Mouse (Mus musculus) forebrain, postnatal 0 days (tissue): ENCODE results near the gene Gba. TPM values are rescaled to one million over a fixed set of nuclear protein-coding genes. Genes with fewer than 3 reads are reported as not detected.

ENCODE experiments used
- ATAC-seq: fragments of 200-750 bp; cut with Nextera tagmentation; 2 replicates; pipeline ENCODE4 v1.8.0; 2017; ENCODE audit warnings: mild to moderate bottlenecking, moderate library complexity
- DNase-seq: peaks from one replicate; pipeline ENCODE4 v3.0.0-alpha.2; 2015
- H3K27ac ChIP-seq: fragments of 300-500 bp; sonication (generic); 2 replicates; pipeline ENCODE4 v1.5.1; 2014; ENCODE audit warnings: low read depth, mild to moderate bottlenecking, antibody characterized with exemption, low read length, moderate library complexity, mixed read lengths
- H3K27me3 ChIP-seq: fragments of 300-500 bp; sonication (generic); 2 replicates; pipeline ENCODE4 v1.6.1; 2014; ENCODE audit warnings: mild to moderate bottlenecking, low read length, mixed read lengths; ENCODE audit not compliant: insufficient read depth
- H3K36me3 ChIP-seq: fragments of 300-500 bp; sonication (generic); 2 replicates; pipeline ENCODE4 v1.6.1; 2014; ENCODE audit warnings: mild to moderate bottlenecking, moderate library complexity; ENCODE audit not compliant: insufficient read depth
- H3K4me1 ChIP-seq: fragments of 300-500 bp; sonication (generic); 2 replicates; pipeline ENCODE4 v1.6.1; 2014; ENCODE audit warnings: antibody characterized with exemption; ENCODE audit not compliant: insufficient read depth
- H3K4me2 ChIP-seq: fragments of 300-500 bp; sonication (generic); 2 replicates; pipeline ENCODE4 v1.6.1; 2014; ENCODE audit warnings: low read depth, mild to moderate bottlenecking, moderate library complexity
- H3K4me3 ChIP-seq: fragments of 300-500 bp; sonication (generic); 2 replicates; pipeline ENCODE4 v1.5.1; 2014; ENCODE audit warnings: low read depth, low read length, mixed read lengths
- H3K9ac ChIP-seq: fragments of 300-500 bp; sonication (generic); 2 replicates; pipeline ENCODE4 v1.6.1; 2014; ENCODE audit warnings: mild to moderate bottlenecking
- H3K9me3 ChIP-seq: fragments of 300-500 bp; sonication (generic); 2 replicates; pipeline ENCODE4 v1.6.1; 2016; ENCODE audit warnings: low read length
- CTCF ChIP-seq: sonication (generic); IDR thresholded peaks from 2 replicates; pipeline ENCODE4 v1.5.1; 2016; ENCODE audit warnings: antibody characterized with exemption, control low read depth, low read depth
- WGBS: fragments of 180-500 bp; shearing (Covaris S2); extraction: QIAGEN DNeasy Blood & Tissue Kit; methylation state at CpG from one replicate; pipeline ENCODE4 v1.1.7; 2014; 5-methylcytosine and 5-hydroxymethylcytosine counted together
- polyA plus RNA-seq: library from polyadenylated mRNA; unstranded; fragments of >200 nt; fragmentation: Nextera tagmentation; extraction: Ambion mirVana; gene quantifications from 2 replicates; pipeline ENCODE4 v1.2.1, GENCODE M21; 2015
- total RNA-seq: library from RNA; depleted of rRNA; stranded (reverse); fragments of >200 nt; gene quantifications from 2 replicates; pipeline ENCODE4 v1.2.3, GENCODE M21; 2014

Gene Gba
- total and polyA plus RNA-seq, 2 experiments from 2014 or later, result 41.7 to 51.1 TPM

- Histone ChIP-seq H3K27me3 (no peaks in the 10 kb centered on the region), H3K27ac (no peak overlapping the region), H3K9ac (no peak overlapping the region), H3K4me1 (no peaks in the 10 kb centered on the region), H3K4me2 (no peak overlapping the region), H3K9me3 (no peaks in the 10 kb centered on the region), H3K4me3 (no peak overlapping the region), H3K36me3 (peaks cover 4% of the 10 kb centered on the region)
- no peak for ATAC-seq
- TF ChIP-seq CTCF, result peak; percentile 28
- no peak for DNase-seq
- WGBS, result 76% methylated on average over 1 of the region's 1 CpGs
These were observed 9.4 kb upstream of the Gba start for GRCm38 (mm10) chr3:89193351-89193750.

GRCm38 (mm10) chr3:89193853-89194252 lies 8.9 kb upstream of the Gba start:
- peak; percentile 41 for TF ChIP-seq CTCF
- 94% methylated on average over 2 of the region's 2 CpGs for WGBS

GRCm38 (mm10) chr3:89195979-89196877 lies 6.5 kb upstream of the Gba start:
- H3K36me3 ChIP-seq, result no peaks in the 10 kb centered on the region
- peak; percentile 96 for ATAC-seq
- 5% methylated on average over 33 of the region's 33 CpGs for WGBS
- DNase-seq, result peak; percentile 93
- H3K4me1 ChIP-seq, result no peaks in the 10 kb centered on the region
- peak; percentile 61 for TF ChIP-seq CTCF
- H3K27ac ChIP-seq, result peak overlapping the region; percentile 23
- peak overlapping the region; percentile 37 for H3K4me3 ChIP-seq
- no peaks in the 10 kb centered on the region for H3K27me3 ChIP-seq
- no peaks in the 10 kb centered on the region for H3K9me3 ChIP-seq
- H3K9ac ChIP-seq, result peak overlapping the region; percentile 43
- peak overlapping the region; percentile 51 for H3K4me2 ChIP-seq

More at GRCm38 (mm10) chr3:89193853-89194252, 8.9 kb upstream of the Gba start:
- no peak overlapping the region for H3K4me2 ChIP-seq
- no peak overlapping the region for H3K4me3 ChIP-seq
- H3K9me3 ChIP-seq, result no peaks in the 10 kb centered on the region
- H3K27ac ChIP-seq, result no peak overlapping the region
- H3K4me1 ChIP-seq, result no peaks in the 10 kb centered on the region
- no peaks in the 10 kb centered on the region for H3K36me3 ChIP-seq
- H3K27me3 ChIP-seq, result no peaks in the 10 kb centered on the region
- no peak for ATAC-seq
- no peak for DNase-seq
- H3K9ac ChIP-seq, result no peak overlapping the region

GRCm38 (mm10) chr3:89199839-89200238 lies 2.9 kb upstream of the Gba start:
- H3K27me3 ChIP-seq, result no peaks in the 10 kb centered on the region
- no peaks in the 10 kb centered on the region for H3K9me3 ChIP-seq
- no peak overlapping the region for H3K27ac ChIP-seq
- peaks cover 8% of the 10 kb centered on the region for H3K36me3 ChIP-seq
- no peak for ATAC-seq
- 86% methylated on average over 3 of the region's 3 CpGs for WGBS
- no peak overlapping the region for H3K9ac ChIP-seq
- no peak overlapping the region for H3K4me3 ChIP-seq
- no peak for DNase-seq
- peaks cover 4% of the 10 kb centered on the region for H3K4me1 ChIP-seq
- no peak for TF ChIP-seq CTCF
- no peak overlapping the region for H3K4me2 ChIP-seq

- 22% methylated on average over 5 of the region's 5 CpGs for WGBS
- peak; percentile 16; the same call in 1 of the 2 replicates for ATAC-seq
- no peaks in the 10 kb centered on the region for H3K27me3 ChIP-seq
- H3K27ac ChIP-seq, result peak overlapping the region; percentile 66
- no peaks in the 10 kb centered on the region for H3K9me3 ChIP-seq
- TF ChIP-seq CTCF, result no peak
- peaks cover 4% of the 10 kb centered on the region for H3K4me1 ChIP-seq
- H3K9ac ChIP-seq, result peak overlapping the region; percentile 66
- peak overlapping the region; percentile 70 for H3K4me2 ChIP-seq
- no peak for DNase-seq
- peak overlapping the region; percentile 58 for H3K4me3 ChIP-seq
- peaks cover 34% of the 10 kb centered on the region for H3K36me3 ChIP-seq
These were observed 400 bp downstream of the Gba start for GRCm38 (mm10) chr3:89203142-89203514.

- H3K4me2 ChIP-seq, result no peak overlapping the region
- H3K36me3 ChIP-seq, result peaks cover 52% of the 10 kb centered on the region
- DNase-seq (no peak), ATAC-seq (no peak)
- peaks cover 4% of the 10 kb centered on the region for H3K4me1 ChIP-seq
- H3K4me3 ChIP-seq, result no peak overlapping the region
- H3K27me3 ChIP-seq, result no peaks in the 10 kb centered on the region
- H3K27ac ChIP-seq, result no peak overlapping the region
- no peaks in the 10 kb centered on the region for H3K9me3 ChIP-seq
- WGBS, result 88% methylated on average over 7 of the region's 7 CpGs
- no peak overlapping the region for H3K9ac ChIP-seq
- TF ChIP-seq CTCF, result no peak
These were observed 3.4 kb downstream of the Gba start for GRCm38 (mm10) chr3:89206079-89206478.

- WGBS, result 92% methylated on average over 2 of the region's 2 CpGs
- TF ChIP-seq CTCF, result no peak
- peaks cover 52% of the 10 kb centered on the region for H3K36me3 ChIP-seq
These were observed 4.0 kb downstream of the Gba start for GRCm38 (mm10) chr3:89206695-89207094.

More at GRCm38 (mm10) chr3:89206695-89207094, 4.0 kb downstream of the Gba start:
- DNase-seq, result no peak
- Histone ChIP-seq H3K4me3 (no peak overlapping the region), H3K9ac (no peak overlapping the region), H3K9me3 (no peaks in the 10 kb centered on the region), H3K27ac (no peak overlapping the region), H3K27me3 (no peaks in the 10 kb centered on the region), H3K4me2 (no peak overlapping the region), H3K4me1 (peaks cover 4% of the 10 kb centered on the region)
- no peak for ATAC-seq
